Mouse (Mus musculus) T-helper 2 cell (primary cell): ENCODE measurements around the gene Lce1l.
"Not testable (repeated sequence)": the region's sequence is repeated elsewhere in the genome, so short reads cannot be mapped to it uniquely, and the experiment has no call there.

Experiments
- in situ Hi-C: fragments of 300-600 bp; cut with MboI, MseI; formaldehyde crosslinking; loops from one replicate; pipeline ENCODE4 v1.15.1; 2025; ENCODE audit warnings: high pct_unique_total_duplicates

Gene Lce1l

DNA sequence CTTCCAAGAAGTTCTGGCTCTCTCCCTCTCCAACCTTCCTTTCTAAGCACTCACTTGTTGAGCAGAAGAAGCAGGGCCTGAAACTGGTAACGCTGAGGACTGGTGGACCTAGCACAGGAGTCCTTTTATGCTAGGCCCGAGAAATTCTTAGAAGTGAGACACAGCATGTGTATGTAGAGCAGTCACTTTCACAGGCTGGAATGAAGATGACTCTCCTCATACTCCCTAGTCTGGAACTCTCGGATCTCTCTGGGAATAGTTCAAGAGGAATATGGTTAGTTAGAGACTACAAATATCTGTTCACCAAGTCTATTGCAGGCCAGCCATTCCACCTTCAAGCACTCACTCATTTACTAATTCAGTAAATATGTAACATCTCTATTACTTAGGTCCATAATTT is at the start of gene Lce1l:
Gene Lce1l, minus strand, starts transcription at position 101 of the 400 bp plus-strand sequence.
- in situ Hi-C loops: no loop called here

DNA sequence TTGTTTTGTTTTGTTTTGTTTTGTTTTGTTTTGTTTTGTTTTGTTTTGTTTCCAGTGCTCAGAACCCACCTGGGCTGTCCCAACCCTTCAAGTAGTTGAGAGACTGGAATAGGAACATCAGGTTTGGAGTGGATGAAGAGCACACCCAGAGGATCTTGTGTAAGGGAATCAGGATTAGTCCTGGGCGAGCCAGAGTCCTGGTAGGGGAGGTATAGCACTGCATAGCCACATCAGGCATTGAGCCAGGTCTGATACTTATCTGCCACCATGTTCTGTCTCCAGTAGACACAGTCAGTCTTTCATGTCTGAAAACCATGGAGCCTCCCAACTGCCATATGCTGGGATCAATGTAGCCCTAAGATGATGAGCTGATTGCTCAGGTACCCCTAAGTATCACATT is 43.4 kb upstream of the Lce1l start:
- in situ Hi-C loops: no loop called here

DNA sequence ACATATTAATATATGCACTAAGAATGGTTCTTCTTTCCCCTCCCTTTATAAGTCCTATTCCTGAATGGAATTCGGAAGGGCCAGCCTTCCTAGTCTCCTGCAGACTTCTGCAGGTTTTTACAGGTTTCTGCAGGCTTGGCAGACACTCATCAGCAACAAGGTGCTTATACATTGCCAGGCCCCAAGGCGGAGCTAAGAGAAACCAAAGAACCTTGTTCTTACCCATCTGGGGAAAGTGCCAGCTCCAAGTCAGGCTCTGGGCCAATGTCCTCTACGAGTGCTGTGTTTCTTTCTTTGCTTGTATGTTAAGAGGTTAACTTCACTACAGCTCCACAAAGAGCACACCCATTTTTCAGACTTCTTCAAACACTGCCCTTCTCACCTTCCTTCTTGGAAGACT is 43.0 kb upstream of the Lce1l start:
- in situ Hi-C loops: no loop called here

DNA sequence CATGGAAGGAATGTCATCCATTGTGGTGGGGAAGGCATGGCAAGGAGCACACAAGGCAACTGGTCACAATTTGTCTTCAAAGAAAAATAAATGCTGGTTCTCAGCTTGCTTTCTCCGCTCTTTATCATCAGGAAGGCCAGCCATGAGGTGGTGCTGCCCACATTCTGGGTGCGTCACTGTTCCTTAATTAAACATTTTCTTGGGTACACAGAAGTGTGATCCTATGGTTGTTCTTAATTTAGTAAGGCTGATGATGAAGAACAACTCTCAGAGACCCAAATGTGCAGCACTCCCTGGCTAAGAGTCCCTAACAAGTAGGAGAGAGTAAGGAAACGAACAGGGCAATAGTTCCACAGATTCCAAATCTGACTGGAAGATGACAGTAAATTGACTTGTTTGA is 23.1 kb upstream of the Lce1l start:
- in situ Hi-C loops: no loop called here

DNA sequence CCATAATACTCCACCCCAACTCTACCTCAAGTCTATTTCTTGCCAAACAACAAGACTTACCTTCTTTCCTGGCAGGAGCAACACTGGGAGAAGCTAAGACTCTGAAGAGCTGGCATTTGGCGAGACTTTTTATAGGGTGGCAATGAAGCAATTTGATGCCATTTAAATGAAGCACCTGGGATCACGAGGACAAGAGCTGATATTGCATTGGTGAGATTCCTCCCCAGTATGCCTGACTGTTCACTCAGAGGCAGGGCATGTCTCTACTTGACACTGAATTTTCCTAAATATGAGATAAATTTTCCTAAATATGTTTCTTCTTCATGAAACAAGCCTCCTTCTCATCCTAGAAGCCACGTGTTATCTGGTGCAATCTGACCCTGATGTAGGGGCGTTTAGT is 19.0 kb upstream of the Lce1l start, which contains the start of gene 2310050C09Rik:
Gene 2310050C09Rik, minus strand, starts transcription at position 101 of the 400 bp plus-strand sequence.
- in situ Hi-C loops: no loop called here

DNA sequence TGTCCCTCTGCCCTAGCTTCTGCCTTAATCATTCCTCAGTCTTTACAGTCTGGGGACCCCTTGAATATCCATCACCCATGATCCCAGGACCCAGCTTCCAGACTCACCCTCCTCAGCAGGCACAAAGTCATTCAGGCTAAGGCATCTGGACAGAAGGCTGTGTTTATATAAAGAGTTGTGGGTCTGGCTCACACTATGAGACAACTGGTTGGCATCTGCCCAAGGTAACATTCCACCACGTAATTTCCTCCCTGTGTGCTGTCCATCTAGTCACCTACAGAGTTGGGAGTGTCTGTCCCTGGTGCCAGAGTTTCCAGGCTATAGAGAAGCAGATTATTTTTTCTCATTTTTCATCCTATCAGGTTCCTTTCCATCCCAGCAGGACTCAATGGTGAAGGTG is 24.0 kb downstream of the Lce1l start, which contains the start of gene Kprp:
Gene Kprp, minus strand, starts transcription at position 140 of the 400 bp plus-strand sequence.
- in situ Hi-C loops: no loop called here

DNA sequence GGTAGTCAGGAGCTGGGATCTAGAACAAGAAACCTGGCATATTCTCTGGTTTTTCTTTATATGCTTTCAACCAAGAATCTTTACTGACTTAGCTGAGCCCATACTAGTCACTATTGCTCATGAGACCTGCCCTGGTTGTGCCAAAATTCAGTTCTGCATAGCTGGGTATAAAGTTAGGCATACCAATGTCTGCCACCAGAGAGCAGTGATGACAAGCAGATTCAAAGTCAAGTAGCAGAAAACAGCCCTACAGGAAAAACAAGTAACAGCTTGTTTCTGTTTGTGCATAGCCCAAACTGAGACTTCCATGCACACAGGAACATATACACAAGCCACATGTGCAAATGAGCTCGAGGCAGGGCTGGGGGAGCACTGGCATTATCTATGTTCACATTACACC is 25.3 kb downstream of the Lce1l start:
- in situ Hi-C loops: no loop called here

DNA sequence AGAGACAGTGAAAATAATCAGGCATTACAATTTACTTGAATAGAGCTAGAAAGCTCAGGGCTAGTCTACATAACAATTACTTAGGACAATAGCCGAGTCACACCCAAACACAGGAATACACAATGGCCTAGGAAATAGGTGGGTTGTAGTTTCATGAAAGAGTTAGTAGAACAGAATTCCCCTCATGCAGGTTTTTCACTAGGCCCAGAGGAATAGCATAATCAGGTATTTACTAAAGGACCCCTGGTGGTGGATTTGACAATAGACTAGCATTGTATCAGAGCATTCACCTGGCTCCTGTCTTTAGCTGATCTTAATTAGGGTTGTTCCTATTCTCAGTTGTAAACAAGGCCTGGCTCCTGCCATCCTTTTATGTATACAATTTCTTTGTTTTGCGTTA is 35.0 kb downstream of the Lce1l start:
- in situ Hi-C loops: not testable (repeated sequence)

DNA sequence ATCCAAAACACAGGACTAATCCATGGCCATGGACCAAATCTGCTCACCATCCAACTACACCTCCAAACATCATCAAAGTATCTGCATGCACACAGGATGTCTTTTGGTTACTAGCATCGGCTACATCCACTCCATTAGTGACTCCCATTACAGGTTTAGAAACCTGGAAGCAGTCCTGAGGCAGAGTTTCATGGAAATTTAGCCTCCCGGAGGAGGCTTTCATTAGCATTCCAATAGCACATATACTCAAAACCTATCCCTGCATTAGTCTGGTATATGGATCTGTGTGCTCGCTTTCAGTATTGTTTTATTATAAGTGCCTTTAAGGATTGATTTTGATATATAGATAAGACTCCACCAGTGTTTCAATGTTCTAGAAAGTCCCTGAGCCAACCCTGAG is 35.5 kb downstream of the Lce1l start:
- in situ Hi-C loops: no loop called here

DNA sequence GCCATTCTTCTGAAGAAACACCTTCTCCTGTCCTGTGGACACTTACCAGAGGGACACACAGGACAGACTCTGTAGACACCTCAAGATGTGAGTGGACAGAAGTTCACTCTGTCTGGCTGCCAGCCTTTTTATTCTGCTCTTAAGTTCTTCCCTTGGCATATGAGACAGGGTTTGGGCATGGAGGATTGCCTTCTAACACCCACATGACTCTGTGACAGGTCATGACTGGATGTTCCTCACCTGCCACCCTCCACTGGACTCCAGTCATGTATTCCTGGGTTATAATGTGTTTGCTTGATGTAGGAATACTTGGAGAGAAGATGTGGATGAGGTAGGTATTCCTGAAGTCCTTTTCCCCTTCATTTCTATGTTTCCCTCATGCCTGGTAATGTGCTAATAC is 43.3 kb downstream of the Lce1l start, which contains the start of gene Lce1k:
Gene Lce1k, minus strand, starts transcription at position 101 of the 400 bp plus-strand sequence.
- in situ Hi-C loops: no loop called here
